Mouse (Mus musculus) heart, postnatal 0 days (tissue): ENCODE data around the gene Nectin2. TPM values are rescaled to one million over a fixed set of nuclear protein-coding genes. Genes with fewer than 3 reads are reported as not detected.

Experiments
- ATAC-seq: fragments of 200-750 bp; cut with Nextera tagmentation; 2 replicates; pipeline ENCODE4 v1.8.0; 2017; ENCODE audit warnings: low read depth, moderate number of reproducible peaks, moderate library complexity; ENCODE audit not compliant: insufficient read depth
- DNase-seq: peaks from one replicate; pipeline ENCODE4 v3.0.0-alpha.2; 2016; ENCODE audit warnings: low spot score
- H3K27ac ChIP-seq: fragments of 300-500 bp; sonication (generic); 2 replicates; pipeline ENCODE4 v1.5.1; 2014; ENCODE audit warnings: low read depth, mild to moderate bottlenecking
- H3K27me3 ChIP-seq: fragments of 300-500 bp; sonication (generic); 2 replicates; pipeline ENCODE4 v1.6.1; 2014; ENCODE audit warnings: low read length, mixed read lengths; ENCODE audit not compliant: control insufficient read depth, insufficient read depth
- H3K36me3 ChIP-seq: fragments of 300-500 bp; sonication (generic); replicated peaks from 2 replicates; pipeline ENCODE4 v1.6.1; 2014; ENCODE audit warnings: low read length, mixed read lengths; ENCODE audit not compliant: control insufficient read depth, insufficient read depth
- H3K4me1 ChIP-seq: fragments of 300-500 bp; sonication (generic); 2 replicates; pipeline ENCODE4 v1.6.1; 2014; ENCODE audit warnings: antibody characterized with exemption; ENCODE audit not compliant: control insufficient read depth, insufficient read depth
- H3K4me2 ChIP-seq: fragments of 300-500 bp; sonication (generic); 2 replicates; pipeline ENCODE4 v1.6.1; 2014; ENCODE audit warnings: low read depth, mild to moderate bottlenecking, low read length, moderate library complexity
- H3K4me3 ChIP-seq: fragments of 300-500 bp; sonication (generic); 2 replicates; pipeline ENCODE4 v1.5.1; 2014; ENCODE audit warnings: low read depth, low read length
- H3K9ac ChIP-seq: fragments of 300-500 bp; sonication (generic); replicated peaks from 2 replicates; pipeline ENCODE4 v1.6.1; 2014; ENCODE audit warnings: low read depth, low read length, mixed read lengths
- H3K9me3 ChIP-seq: fragments of 300-500 bp; sonication (generic); replicated peaks from 2 replicates; pipeline ENCODE4 v1.6.1; 2016; ENCODE audit warnings: low read length; ENCODE audit not compliant: control insufficient read depth
- CTCF ChIP-seq: IDR thresholded peaks from 2 replicates; pipeline ENCODE4 v1.5.1; 2016; ENCODE audit warnings: antibody characterized with exemption, control low read depth, low read depth
- EP300 ChIP-seq: IDR thresholded peaks from 2 replicates; pipeline ENCODE4 v1.6.1; 2016; ENCODE audit warnings: antibody characterized with exemption, low read depth
- WGBS: fragments of 180-500 bp; shearing (Covaris S2); extraction: QIAGEN DNeasy Blood & Tissue Kit; methylation state at CpG from one replicate; pipeline ENCODE4 v1.1.7; 2014; 5-methylcytosine and 5-hydroxymethylcytosine counted together
- polyA plus RNA-seq: library from polyadenylated mRNA; unstranded; fragments of >200 nt; fragmentation: Nextera tagmentation; extraction: Ambion mirVana; gene quantifications from 2 replicates; pipeline ENCODE4 v1.2.1, GENCODE M21; 2015
- total RNA-seq: library from RNA; depleted of rRNA; stranded (reverse); fragments of >200 nt; gene quantifications from 2 replicates; pipeline ENCODE4 v1.2.3, GENCODE M21; 2014; ENCODE audit warnings: low replicate concordance

The Nectin2 gene
- total and polyA plus RNA-seq, 2 experiments from 2014 or later = 43.6 to 81.3 TPM

DNA sequence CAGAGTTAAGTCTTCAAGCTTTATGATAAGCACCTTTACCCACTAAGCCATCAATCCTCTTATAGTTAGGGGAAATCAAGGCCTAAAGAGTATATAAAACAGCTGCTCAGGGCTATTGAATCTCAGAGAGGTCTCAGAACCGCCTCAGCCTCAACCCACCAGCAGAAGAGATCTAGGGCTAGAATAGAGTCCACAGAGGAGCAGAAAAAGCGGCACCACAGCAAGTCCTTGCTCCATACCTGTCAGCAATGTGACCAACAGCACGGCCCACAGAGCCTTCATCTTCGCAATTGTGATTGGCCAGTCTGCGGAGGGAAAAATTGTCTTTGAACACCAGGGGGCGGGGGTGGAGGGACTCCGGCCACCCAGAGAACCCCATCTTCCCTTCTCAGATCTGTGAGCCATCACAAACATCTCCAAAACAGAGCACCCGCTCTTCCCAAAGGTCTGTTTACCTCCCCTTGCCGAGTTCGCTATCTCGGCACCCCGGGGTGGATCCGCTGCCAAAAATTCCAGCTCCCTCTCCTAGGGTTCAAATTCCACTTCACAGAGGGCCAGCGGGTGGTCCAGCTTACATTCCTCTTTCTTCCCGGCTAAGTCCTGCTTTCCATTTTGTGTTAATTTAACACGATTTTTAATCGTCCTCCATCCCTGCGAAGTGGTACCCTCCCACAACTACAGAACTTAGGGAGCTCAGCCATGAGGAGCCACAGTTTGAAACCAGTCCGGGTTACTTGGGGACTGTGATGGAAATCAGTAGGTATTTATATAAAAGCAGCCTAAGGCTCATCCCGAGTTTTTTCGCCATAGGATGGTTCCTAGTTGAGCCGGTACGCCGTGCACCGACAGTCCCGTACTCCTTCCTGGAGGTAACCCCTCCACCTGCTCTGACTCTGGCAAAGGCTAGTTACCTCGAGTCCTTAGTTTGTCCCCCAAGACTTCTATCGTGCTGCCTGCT, 52.1 kb downstream of the Nectin2 start:
- Histone ChIP-seq H3K4me3 (peak overlapping the region; percentile 49), H3K9ac (peak overlapping the region; percentile 61), H3K9me3 (no peaks in the 10 kb centered on the region), H3K27ac (peak overlapping the region; percentile 73; the same call in 1 of the 2 replicates), H3K4me1 (peaks cover 50% of the 10 kb centered on the region), H3K27me3 (no peaks in the 10 kb centered on the region), H3K4me2 (peak overlapping the region; percentile 78), H3K36me3 (peaks cover 24% of the 10 kb centered on the region)
- TF ChIP-seq CTCF (peak; percentile 43), EP300 (no peak)
- 3% methylated on average over 28 of the region's 28 CpGs for WGBS
- no peak for DNase-seq
- 0 out of 2 replicates have a peak, but pooled peaks have one; percentile 1 for ATAC-seq

DNA sequence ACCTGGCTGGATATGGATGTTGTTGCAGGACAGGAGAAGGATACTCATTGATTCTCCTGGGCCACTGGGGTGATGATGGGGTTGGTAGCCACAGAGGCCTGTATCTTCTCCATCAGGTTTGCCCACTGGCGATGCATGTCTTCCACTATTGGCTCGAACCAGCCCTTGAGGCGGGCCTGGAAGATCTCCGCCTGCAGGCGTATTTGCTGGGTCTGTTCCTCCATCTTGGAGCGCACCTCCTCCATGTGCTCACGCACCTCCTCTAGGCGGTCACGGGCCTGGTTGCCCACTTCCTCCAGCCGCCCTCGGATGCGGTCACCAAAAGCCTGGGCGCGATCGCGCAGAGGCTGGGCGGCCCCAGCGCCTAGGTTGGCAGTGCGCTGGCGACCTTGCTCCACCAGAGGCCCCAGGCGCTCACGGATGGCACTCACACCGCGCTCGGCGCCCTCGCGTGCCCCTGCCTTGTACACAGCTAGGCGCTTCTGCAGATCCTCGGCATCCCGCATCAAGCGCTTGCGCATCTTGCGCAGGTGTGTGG, 53.9 kb downstream of the Nectin2 start:
- Histone ChIP-seq H3K4me1 (peaks cover 50% of the 10 kb centered on the region), H3K27ac (no peak overlapping the region), H3K36me3 (peaks cover 6% of the 10 kb centered on the region; the same call in 1 of the 2 replicates), H3K9me3 (no peaks in the 10 kb centered on the region), H3K9ac (no peak overlapping the region), H3K4me2 (no peak overlapping the region), H3K4me3 (no peak overlapping the region), H3K27me3 (no peaks in the 10 kb centered on the region)
- no peak for ATAC-seq
- DNase-seq = no peak
- no peak for TF ChIP-seq EP300
- TF ChIP-seq CTCF = no peak
- 93% methylated on average over 34 of the region's 34 CpGs for WGBS

DNA sequence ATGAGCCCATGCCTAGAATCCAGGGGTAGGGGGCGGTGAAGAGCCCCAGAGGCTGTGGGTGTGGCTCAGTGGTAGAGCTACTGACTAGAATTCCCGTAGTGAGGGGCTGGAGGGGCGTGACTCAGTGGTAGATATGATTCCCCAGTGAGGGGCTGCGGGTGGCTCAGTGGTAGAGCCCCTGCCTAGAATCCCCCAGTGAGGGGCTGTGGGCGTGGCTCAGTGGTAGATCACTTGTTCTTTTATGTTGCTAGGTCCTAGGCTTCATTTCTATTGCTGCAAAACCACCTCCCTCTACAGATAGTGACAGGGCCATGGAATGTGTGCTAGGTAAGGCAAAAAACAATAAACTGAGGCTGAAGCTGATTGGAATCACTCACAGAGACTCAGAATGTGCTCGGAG, 54.4 kb downstream of the Nectin2 start:
- Histone ChIP-seq H3K4me3 (no peak overlapping the region), H3K27me3 (no peaks in the 10 kb centered on the region), H3K36me3 (peaks cover 6% of the 10 kb centered on the region; the same call in 1 of the 2 replicates), H3K4me1 (peaks cover 48% of the 10 kb centered on the region), H3K4me2 (no peak overlapping the region), H3K9ac (no peak overlapping the region), H3K9me3 (no peaks in the 10 kb centered on the region), H3K27ac (no peak overlapping the region)
- DNase-seq (no peak), ATAC-seq (no peak)
- 69% methylated on average over 6 of the region's 6 CpGs for WGBS
- TF ChIP-seq CTCF = no peak
- no peak for TF ChIP-seq EP300

DNA sequence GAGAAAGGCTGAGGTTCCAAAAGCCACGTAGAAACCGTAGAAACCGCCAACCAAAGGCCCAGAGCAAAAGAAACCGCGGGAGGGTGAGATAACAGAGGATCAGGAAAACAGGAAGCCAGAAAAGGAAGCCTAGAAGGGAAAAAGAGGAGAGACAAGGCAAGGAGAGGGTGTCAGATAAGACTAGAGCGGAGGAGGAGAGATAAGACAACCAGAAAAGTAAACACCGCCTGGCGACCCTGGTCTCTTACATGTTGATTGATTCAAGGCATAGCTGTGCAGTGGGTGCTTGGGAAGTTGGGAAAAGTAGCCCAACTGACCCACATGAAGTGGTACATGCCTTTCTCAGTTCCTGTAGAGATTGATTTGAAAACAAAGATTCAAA, 55.1 kb downstream of the Nectin2 start:
- peaks cover 41% of the 10 kb centered on the region for H3K4me1 ChIP-seq
- 16% methylated on average over 8 of the region's 8 CpGs for WGBS
- peak overlapping the region; percentile 63 for H3K27ac ChIP-seq
- peaks cover 6% of the 10 kb centered on the region; the same call in 1 of the 2 replicates for H3K36me3 ChIP-seq
- H3K4me2 ChIP-seq = no peak overlapping the region
- TF ChIP-seq CTCF (no peak), EP300 (no peak)
- ATAC-seq (no peak), DNase-seq (no peak)
- H3K27me3 ChIP-seq = no peaks in the 10 kb centered on the region
- H3K9ac ChIP-seq = no peak overlapping the region
- no peaks in the 10 kb centered on the region for H3K9me3 ChIP-seq
- H3K4me3 ChIP-seq = no peak overlapping the region

DNA sequence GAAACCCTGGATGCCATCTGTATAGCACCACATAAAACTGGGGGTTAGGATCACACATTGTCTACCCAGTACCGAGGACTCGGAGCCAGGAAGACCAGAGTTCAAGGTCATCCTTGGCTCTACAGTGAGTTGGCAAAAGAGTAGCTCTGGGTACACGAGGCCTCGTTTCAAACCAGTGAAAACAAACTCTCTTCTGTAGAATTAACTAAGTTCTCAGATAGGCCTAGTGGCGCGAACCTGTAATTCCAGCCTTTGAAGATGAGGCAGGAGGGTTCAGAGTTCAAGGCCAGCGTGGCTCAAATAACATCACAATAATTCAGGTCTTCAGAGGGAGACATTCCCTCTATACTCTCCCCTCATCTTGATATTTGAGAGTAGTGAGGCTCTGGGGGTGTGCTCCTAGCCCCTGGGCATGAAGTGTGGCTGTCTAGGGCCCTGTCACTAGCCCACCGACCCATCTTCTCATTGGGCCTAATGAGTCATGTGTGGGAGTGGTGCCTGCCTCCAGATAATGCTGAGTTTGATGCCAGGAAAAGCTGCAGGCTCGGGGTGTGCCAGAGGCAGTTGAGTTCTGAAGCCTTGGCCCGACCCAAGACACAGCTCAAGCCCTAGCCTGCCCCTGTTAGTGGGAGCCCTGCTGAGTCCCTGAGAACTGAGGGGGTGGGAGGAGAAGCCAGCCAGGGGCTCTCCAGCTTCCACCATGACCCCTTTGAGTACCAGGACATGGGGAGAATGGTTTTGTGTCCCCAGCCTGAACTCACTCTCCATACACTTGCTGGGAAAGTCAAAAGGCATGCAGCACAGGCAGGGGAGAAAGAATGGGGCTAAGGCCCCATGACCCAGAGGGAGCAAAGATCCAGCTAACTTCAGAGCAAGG, 55.7 kb downstream of the Nectin2 start:
- WGBS = 64% methylated on average over 10 of the region's 10 CpGs
- ATAC-seq = no peak
- no peak overlapping the region for H3K4me3 ChIP-seq

More for the DNA sequence above, 55.7 kb downstream of the Nectin2 start:
- peak overlapping the region; percentile 63 for H3K27ac ChIP-seq
- H3K4me1 ChIP-seq = peaks cover 36% of the 10 kb centered on the region
- TF ChIP-seq CTCF = no peak
- no peak for TF ChIP-seq EP300
- H3K4me2 ChIP-seq = no peak overlapping the region
- peaks cover 6% of the 10 kb centered on the region; the same call in 1 of the 2 replicates for H3K36me3 ChIP-seq
- no peaks in the 10 kb centered on the region for H3K9me3 ChIP-seq
- no peak for DNase-seq
- no peaks in the 10 kb centered on the region for H3K27me3 ChIP-seq
- no peak overlapping the region for H3K9ac ChIP-seq
